Comparison of ENCODE assay signal across 8 mouse cellular contexts in genomic region chr2:130362511-130363026, GRCm38 (mm10). TPM values are rescaled to one million over a fixed set of nuclear protein-coding genes. Genes with fewer than 3 reads are reported as not detected.
DNase-seq lines count a peak whose midpoint lies in the region; ATAC-seq lines count a peak whose summit lies in the region.

No protein-coding gene starts in this region.

- H3K4me2 ChIP-seq in hindbrain, embryonic 15.5 days, result no peak overlapping the region
- H3K4me2 ChIP-seq in midbrain, embryonic 14.5 days (ENCODE audit: low read length), result no peak overlapping the region

- WGBS in embryonic facial prominence, embryonic 10.5 days, result 2% methylated on average over 14 of the region's 14 CpGs
- WGBS in hindbrain, embryonic 15.5 days, result 5% methylated on average over 14 of the region's 14 CpGs
- WGBS in midbrain, embryonic 14.5 days, result 2% methylated on average over 14 of the region's 14 CpGs

- H3K9me3 ChIP-seq in embryonic facial prominence, embryonic 10.5 days, result no peaks in the 10 kb centered on the region
- H3K9me3 ChIP-seq in hindbrain, embryonic 15.5 days, result no peaks in the 10 kb centered on the region
- no peaks in the 10 kb centered on the region for H3K9me3 ChIP-seq in midbrain, embryonic 14.5 days (ENCODE audit: control insufficient read depth, low read length)

- no peak overlapping the region for H3K27ac ChIP-seq in embryonic facial prominence, embryonic 10.5 days (replicated peaks)
- no peak overlapping the region for H3K27ac ChIP-seq in hindbrain, embryonic 15.5 days (replicated peaks)
- no peak overlapping the region for H3K27ac ChIP-seq in midbrain, embryonic 14.5 days (replicated peaks; ENCODE audit: low read depth, low read length)

- H3K27me3 ChIP-seq in embryonic facial prominence, embryonic 10.5 days (replicated peaks; ENCODE audit: low read depth, poor library complexity, severe bottlenecking), result peaks cover 97% of the 10 kb centered on the region
- peaks cover 50% of the 10 kb centered on the region for H3K27me3 ChIP-seq in hindbrain, embryonic 15.5 days
- H3K27me3 ChIP-seq in midbrain, embryonic 14.5 days (ENCODE audit: control insufficient read depth, insufficient read depth, low read length), result peaks cover 40% of the 10 kb centered on the region

- H3K36me3 ChIP-seq in embryonic facial prominence, embryonic 10.5 days (replicated peaks), result no peaks in the 10 kb centered on the region
- no peaks in the 10 kb centered on the region for H3K36me3 ChIP-seq in hindbrain, embryonic 15.5 days
- no peaks in the 10 kb centered on the region for H3K36me3 ChIP-seq in midbrain, embryonic 14.5 days (ENCODE audit: control insufficient read depth, insufficient read depth, low read length)

- peaks cover 22% of the 10 kb centered on the region for H3K4me1 ChIP-seq in embryonic facial prominence, embryonic 10.5 days
- peaks cover 8% of the 10 kb centered on the region for H3K4me1 ChIP-seq in hindbrain, embryonic 15.5 days (replicated peaks)
- H3K4me1 ChIP-seq in midbrain, embryonic 14.5 days (ENCODE audit: control insufficient read depth, insufficient read depth, low read length), result 0 out of 2 replicates have a peak, but pooled peaks cover 7% of the 10 kb centered on the region

- DNase-seq in cerebellum, adult 9-10 months, result peak; percentile 6
- DNase-seq in cerebellum, adult 8-10 months, result no peak
- DNase-seq in WW6 (ENCODE audit: low read depth, low spot score), result peak; percentile 52
- DNase-seq in embryonic facial prominence, embryonic 10.5 days (ENCODE audit: low spot score), result peak; percentile 69
- DNase-seq in left cerebral cortex, adult 11 months (ENCODE audit: low spot score), result peak; percentile 10
- peak; percentile 81 for DNase-seq in midbrain, embryonic 14.5 days
- peak; percentile 38 for DNase-seq in thymus, postnatal 14 days

- H3K9ac ChIP-seq in hindbrain, embryonic 15.5 days, result no peak overlapping the region
- H3K9ac ChIP-seq in midbrain, embryonic 14.5 days (replicated peaks; ENCODE audit: low read length), result no peak overlapping the region

- peak overlapping the region; percentile 38 for H3K4me3 ChIP-seq in embryonic facial prominence, embryonic 10.5 days
- H3K4me3 ChIP-seq in hindbrain, embryonic 15.5 days, result no peak overlapping the region
- H3K4me3 ChIP-seq in midbrain, embryonic 14.5 days (replicated peaks; ENCODE audit: low read depth, low read length), result no peak overlapping the region

- peak; percentile 43; the same call in 1 of the 2 replicates for ATAC-seq in hindbrain, embryonic 15.5 days (ENCODE audit: low FRiP score, low read depth)
- ATAC-seq in midbrain, embryonic 14.5 days (ENCODE audit: low FRiP score, low TSS enrichment), result no peak

RNA-seq across cellular contexts. Expression of gene Cpxm1, which starts 34.8 kb away (rescaled TPM):
- polyA plus RNA-seq in embryonic facial prominence, embryonic 10.5 days (2016; fragmentation: Nextera tagmentation; extraction: Ambion mirVana), result 63.6 and 69.7 TPM in 2 replicates
- polyA plus RNA-seq in hindbrain, embryonic 15.5 days (2015; fragmentation: Nextera tagmentation; extraction: Ambion mirVana), result 29.0 and 32.6 TPM in 2 replicates
- 13.0 and 15.3 TPM in 2 replicates for polyA plus RNA-seq in midbrain, embryonic 14.5 days (2014; fragmentation: Nextera tagmentation; extraction: Ambion mirVana)

RNA-seq across cellular contexts. Expression of gene Gm28372, which starts 42.5 kb away (rescaled TPM):
- 0.08 TPM in 1 of 2 replicates, not detected in the other for polyA plus RNA-seq in embryonic facial prominence, embryonic 10.5 days (2016; fragmentation: Nextera tagmentation; extraction: Ambion mirVana)
- 0.12 and 0.26 TPM in 2 replicates for polyA plus RNA-seq in hindbrain, embryonic 15.5 days (2015; fragmentation: Nextera tagmentation; extraction: Ambion mirVana)
- 0.15 TPM in 1 of 2 replicates, not detected in the other for polyA plus RNA-seq in midbrain, embryonic 14.5 days (2014; fragmentation: Nextera tagmentation; extraction: Ambion mirVana)

RNA-seq across cellular contexts. Expression of gene 1700020A23Rik, which starts 42.5 kb away (rescaled TPM):
- polyA plus RNA-seq in embryonic facial prominence, embryonic 10.5 days (2016; fragmentation: Nextera tagmentation; extraction: Ambion mirVana), result not detected in 2 replicates
- polyA plus RNA-seq in hindbrain, embryonic 15.5 days (2015; fragmentation: Nextera tagmentation; extraction: Ambion mirVana), result 0.38 and 0.97 TPM in 2 replicates
- polyA plus RNA-seq in midbrain, embryonic 14.5 days (2014; fragmentation: Nextera tagmentation; extraction: Ambion mirVana), result not detected in 2 replicates

RNA-seq across cellular contexts. Expression of gene Tmem239, which starts 43.7 kb away (rescaled TPM):
- not detected in 2 replicates for polyA plus RNA-seq in embryonic facial prominence, embryonic 10.5 days (2016; fragmentation: Nextera tagmentation; extraction: Ambion mirVana)
- 0.36 TPM in 1 of 2 replicates, not detected in the other for polyA plus RNA-seq in hindbrain, embryonic 15.5 days (2015; fragmentation: Nextera tagmentation; extraction: Ambion mirVana)
- polyA plus RNA-seq in midbrain, embryonic 14.5 days (2014; fragmentation: Nextera tagmentation; extraction: Ambion mirVana), result not detected in 2 replicates
